In the genomic region with DNA sequence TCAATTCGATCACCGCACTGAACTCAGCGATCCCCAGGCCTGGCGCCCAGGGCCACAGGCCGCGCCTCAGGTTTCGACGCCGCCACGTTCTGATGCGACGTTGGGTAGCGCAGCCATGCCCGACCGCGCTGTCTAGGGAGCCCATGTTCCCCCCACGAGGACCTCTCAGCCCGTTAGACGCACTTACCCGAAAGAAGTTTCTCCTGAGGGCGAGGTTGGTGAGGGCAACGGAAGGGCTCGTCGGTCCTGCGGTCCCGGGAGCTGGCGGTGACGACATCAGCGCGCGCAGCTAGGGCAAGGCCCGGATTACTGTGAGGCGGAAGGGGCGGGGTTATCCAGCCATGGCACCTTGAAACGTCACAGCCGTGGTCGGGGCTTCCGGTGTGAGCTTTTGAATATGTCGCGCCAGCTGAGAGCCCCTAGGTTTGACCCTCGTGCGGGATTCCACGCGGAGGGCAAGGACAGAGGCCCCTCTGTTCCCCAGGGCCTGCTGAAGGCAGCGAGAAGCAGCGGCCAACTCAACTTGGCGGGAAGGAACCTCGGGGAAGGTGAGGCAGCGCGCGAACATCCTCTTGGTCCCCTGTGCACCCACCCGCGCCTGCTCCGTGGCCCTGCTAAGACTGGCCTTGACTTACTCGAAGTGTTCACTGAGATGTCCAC, we compare ENCODE assay signal across 8 mouse cellular contexts. TPM values are rescaled to one million over a fixed set of nuclear protein-coding genes. Genes with fewer than 3 reads are reported as not detected.
DNase-seq lines count a peak whose midpoint lies in the region; ATAC-seq and TF ChIP-seq lines count a peak whose summit lies in the region.

A gene (minus strand): TSS at position 311 of the 660 bp plus-strand sequence.
A gene (plus strand): TSS at position 334 of the 660 bp plus-strand sequence.

- H3K4me3 ChIP-seq in bone marrow macrophage, adult 2 months (ENCODE audit: insufficient read depth, low read length) = peak within 1 kb of the TSS; percentile 89
- peak within 1 kb of the TSS; percentile 98 for H3K4me3 ChIP-seq in embryonic fibroblast, embryonic 13.5 days (ENCODE audit: insufficient read depth, low read length)
- H3K4me3 ChIP-seq in heart, embryonic 10.5 days = peak within 1 kb of the TSS; percentile 96
- peak within 1 kb of the TSS; percentile 89 for H3K4me3 ChIP-seq in kidney, embryonic 15.5 days (replicated peaks)

- peak within 1 kb of the TSS; percentile 81 for H3K27ac ChIP-seq in bone marrow macrophage, adult 2 months (ENCODE audit: insufficient read depth, low read depth, low read length)
- peak within 1 kb of the TSS; percentile 69 for H3K27ac ChIP-seq in embryonic fibroblast, embryonic 13.5 days (ENCODE audit: insufficient read depth, low read length)
- H3K27ac ChIP-seq in heart, embryonic 10.5 days = peak within 1 kb of the TSS; percentile 98
- peak within 1 kb of the TSS; percentile 92 for H3K27ac ChIP-seq in kidney, embryonic 15.5 days

- H3K9ac ChIP-seq in kidney, embryonic 15.5 days = peak within 1 kb of the TSS; percentile 91

- ATAC-seq in kidney, embryonic 15.5 days (replicated peaks; ENCODE audit: low FRiP score) = peak; percentile 96
- ATAC-seq in monocyte, adult 5-6 weeks (replicated peaks; ENCODE audit: insufficient number of reproducible peaks, low FRiP score, low TSS enrichment, poor library complexity, severe bottlenecking) = peak; percentile 92

- DNase-seq in A20 (ENCODE audit: low read depth, low spot score) (peak; percentile 98), liver (peak; percentile 95)
- DNase-seq in heart, embryonic 10.5 days (ENCODE audit: low spot score) = peak; percentile 96
- peak; percentile 91 to 95 for DNase-seq in spleen, postnatal 4 days (ENCODE audit: low spot score in 2 of 2)

- no peaks in the 10 kb centered on the region for H3K9me3 ChIP-seq in heart, embryonic 10.5 days
- no peaks in the 10 kb centered on the region for H3K9me3 ChIP-seq in kidney, embryonic 15.5 days (replicated peaks)

- H3K4me1 ChIP-seq in bone marrow macrophage, adult 2 months (ENCODE audit: control insufficient read depth, insufficient read depth, low read length) = peaks cover 13% of the 10 kb centered on the region
- no peaks in the 10 kb centered on the region for H3K4me1 ChIP-seq in embryonic fibroblast, embryonic 13.5 days (ENCODE audit: control insufficient read depth, insufficient read depth, low read length)
- H3K4me1 ChIP-seq in heart, embryonic 10.5 days = peaks cover 19% of the 10 kb centered on the region; the same call in 1 of the 2 replicates
- H3K4me1 ChIP-seq in kidney, embryonic 15.5 days = peaks cover 23% of the 10 kb centered on the region

- TF ChIP-seq POLR2A in bone marrow macrophage, adult 2 months (IDR thresholded peaks at IDR 0.05; ENCODE audit: borderline replicate concordance, low read depth, low read length) = peak; percentile 68; the same call in 1 of the 2 replicates
- peak; percentile 87 for TF ChIP-seq POLR2A in embryonic fibroblast, embryonic 13.5 days (IDR thresholded peaks at IDR 0.05; ENCODE audit: low read depth, low read length)

- peaks cover 3% of the 10 kb centered on the region; the same call in 1 of the 2 replicates for H3K36me3 ChIP-seq in heart, embryonic 10.5 days
- peaks cover 7% of the 10 kb centered on the region; the same call in 1 of the 2 replicates for H3K36me3 ChIP-seq in kidney, embryonic 15.5 days

- peak within 1 kb of the TSS; percentile 64 for H3K4me2 ChIP-seq in kidney, embryonic 15.5 days

- TF ChIP-seq CTCF in bone marrow macrophage, adult 2 months (IDR thresholded peaks at IDR 0.05; ENCODE audit: low read depth, low read length) = no peak
- no peak for TF ChIP-seq CTCF in embryonic fibroblast, embryonic 13.5 days (IDR thresholded peaks at IDR 0.05; ENCODE audit: borderline replicate concordance, insufficient read depth, low read length)

- H3K27me3 ChIP-seq in heart, embryonic 10.5 days (ENCODE audit: insufficient read depth, poor library complexity, severe bottlenecking) = no peaks in the 10 kb centered on the region
- H3K27me3 ChIP-seq in kidney, embryonic 15.5 days = no peaks in the 10 kb centered on the region

- WGBS in heart, embryonic 10.5 days = under 1% methylated on average over 55 of the region's 55 CpGs
- WGBS in kidney, embryonic 15.5 days = under 1% methylated on average over 55 of the region's 55 CpGs

RNA-seq across cellular contexts. Expression of the first gene that starts in this region (rescaled TPM):
- polyA plus RNA-seq in bone marrow macrophage, adult 2 months (2012; ENCODE audit: insufficient read depth, insufficient read length, missing spikeins) = 297 and 331 TPM in 2 replicates
- polyA plus RNA-seq in embryonic fibroblast, embryonic 13.5 days (2011; ENCODE audit: insufficient read length, low read depth, missing spikeins) = 227 and 267 TPM in 2 replicates
- 182 and 222 TPM in 2 replicates for polyA plus RNA-seq in heart, embryonic 10.5 days (2016; fragmentation: Nextera tagmentation; extraction: Ambion mirVana)
- polyA plus RNA-seq in kidney, embryonic 15.5 days (2015; fragmentation: Nextera tagmentation; extraction: Ambion mirVana) = 286 and 299 TPM in 2 replicates
- 312 to 379 TPM (median 318 TPM) in 3 replicates for total RNA-seq in monocyte, adult 5-6 weeks (2017)

RNA-seq across cellular contexts. Expression of the second gene that starts in this region (rescaled TPM):
- 22.0 and 27.3 TPM in 2 replicates for polyA plus RNA-seq in bone marrow macrophage, adult 2 months (2012; ENCODE audit: insufficient read depth, insufficient read length, missing spikeins)
- polyA plus RNA-seq in embryonic fibroblast, embryonic 13.5 days (2011; ENCODE audit: insufficient read length, low read depth, missing spikeins) = 39.1 and 63.1 TPM in 2 replicates
- 61.3 and 61.9 TPM in 2 replicates for polyA plus RNA-seq in heart, embryonic 10.5 days (2016; fragmentation: Nextera tagmentation; extraction: Ambion mirVana)
- polyA plus RNA-seq in kidney, embryonic 15.5 days (2015; fragmentation: Nextera tagmentation; extraction: Ambion mirVana) = 59.4 and 61.2 TPM in 2 replicates
- 13.2 to 18.2 TPM (median 17.4 TPM) in 3 replicates for total RNA-seq in monocyte, adult 5-6 weeks (2017)

Comparison
In these comparisons a context has a peak if more than half of its experiments do, and no peak if none do; other contexts are left out.
1. Peak in every context shown above with its lines: DNase-seq, ATAC-seq, H3K4me3 ChIP-seq and H3K27ac ChIP-seq.